Mouse (Mus musculus): ENCODE data around the gene B4gat1. TPM values are rescaled to one million over a fixed set of nuclear protein-coding genes. Genes with fewer than 3 reads are reported as not detected.

B4gat1 gene
- polyA plus RNA-seq, 1 experiment, result 30.4 TPM

GRCm38 (mm10) chr19:5032686-5033085 lies 5.9 kb upstream of the B4gat1 start:
- no peak for DNase-seq (ENCODE audit: low spot score)

GRCm38 (mm10) chr19:5036577-5036976 lies 2.0 kb upstream of the B4gat1 start:
- no peak for DNase-seq (ENCODE audit: low spot score)

GRCm38 (mm10) chr19:5037678-5038571 lies 701 bp upstream of the B4gat1 start:
- DNase-seq (ENCODE audit: low spot score), result peak; percentile 53

GRCm38 (mm10) chr19:5039301-5040114 lies 882 bp downstream of the B4gat1 start:
- no peak for DNase-seq (ENCODE audit: low spot score)

GRCm38 (mm10) chr19:5040862-5041523 lies 2.4 kb downstream of the B4gat1 start, which contains the start of gene Brms1:
TSS of gene Brms1 (plus strand) at chr19:5041354.
- DNase-seq (ENCODE audit: low spot score), result peak; percentile 73

GRCm38 (mm10) chr19:5041588-5041987 lies 3.0 kb downstream of the B4gat1 start:
- DNase-seq (ENCODE audit: low spot score), result no peak

- no peak for DNase-seq (ENCODE audit: low spot score)
Observed at GRCm38 (mm10) chr19:5045531-5045930, 6.9 kb downstream of the B4gat1 start.

- peak; percentile 20 for DNase-seq (ENCODE audit: low spot score)
Observed at GRCm38 (mm10) chr19:5048138-5049056, 9.8 kb downstream of the B4gat1 start.

GRCm38 (mm10) chr19:5049325-5049724 lies 10.7 kb downstream of the B4gat1 start:
- peak; percentile 23 for DNase-seq (ENCODE audit: low spot score)

- peak; percentile 66 for DNase-seq (ENCODE audit: low spot score)
Observed at GRCm38 (mm10) chr19:5050047-5050905, 11.7 kb downstream of the B4gat1 start, which contains the start of gene Rin1. TSS of gene Rin1 (plus strand) at chr19:5050481.

GRCm38 (mm10) chr19:5051031-5051430 lies 12.4 kb downstream of the B4gat1 start:
- DNase-seq (ENCODE audit: low spot score), result no peak

GRCm38 (mm10) chr19:5051515-5051914 lies 12.9 kb downstream of the B4gat1 start:
- no peak for DNase-seq (ENCODE audit: low spot score)

GRCm38 (mm10) chr19:5052166-5052822 lies 13.7 kb downstream of the B4gat1 start:
- DNase-seq (ENCODE audit: low spot score), result no peak

- DNase-seq (ENCODE audit: low spot score), result no peak
Observed at GRCm38 (mm10) chr19:5052853-5053252, 14.2 kb downstream of the B4gat1 start.

- no peak for DNase-seq (ENCODE audit: low spot score)
Observed at GRCm38 (mm10) chr19:5053909-5054308, 15.3 kb downstream of the B4gat1 start.

- no peak for DNase-seq (ENCODE audit: low spot score)
Observed at GRCm38 (mm10) chr19:5056251-5056650, 17.6 kb downstream of the B4gat1 start.

- DNase-seq (ENCODE audit: low spot score), result no peak
Observed at GRCm38 (mm10) chr19:5057876-5058775, 19.5 kb downstream of the B4gat1 start.

Measured in urinary bladder, adult 2 months (tissue).